Mouse (Mus musculus) frontal cortex, postnatal 10 days (tissue): ENCODE measurements around the gene Cemip.
A peak's percentile ranks its signal among the peaks of the same experiment; 100 is the strongest.
"Not testable (repeated sequence)": the region's sequence is repeated elsewhere in the genome, so short reads cannot be mapped to it uniquely, and the experiment has no call there.

Experiments
- DNase-seq, 2 experiments: peaks; one replicate each; pipeline ENCODE4 v3.0.0; 2022; ENCODE audit warnings: low spot score in 2 of 2, mixed read lengths in 1 of 2

The Cemip gene

GRCm38 (mm10) chr7:84086039-84086829 lies at the start of gene Cemip:
Gene Cemip (minus strand): TSS chr7:84086502.
- peak; percentile 70 to 87 for DNase-seq

DNA sequence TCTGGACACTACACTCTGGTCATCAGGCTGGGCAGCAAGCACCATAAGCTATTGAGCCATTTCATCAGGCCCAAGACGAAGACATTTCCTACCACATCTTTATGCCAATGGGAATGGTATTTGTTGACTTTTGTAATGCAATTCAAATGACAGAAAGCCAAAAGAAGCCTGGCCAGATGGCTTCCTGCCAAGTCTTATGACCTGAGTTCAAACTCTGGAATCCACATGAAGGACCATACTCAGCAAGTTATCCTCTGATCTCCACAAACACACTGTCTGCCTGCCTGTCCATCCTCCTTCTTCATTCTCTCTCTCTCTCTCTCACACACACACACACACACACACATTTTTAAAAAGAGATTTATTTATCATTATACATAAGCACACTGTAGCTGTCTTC lies 46.4 kb upstream of the Cemip start:
- no peak for DNase-seq

- DNase-seq = no peak
These were observed 45.4 kb upstream of the Cemip start for GRCm38 (mm10) chr7:84131736-84132135.

DNA sequence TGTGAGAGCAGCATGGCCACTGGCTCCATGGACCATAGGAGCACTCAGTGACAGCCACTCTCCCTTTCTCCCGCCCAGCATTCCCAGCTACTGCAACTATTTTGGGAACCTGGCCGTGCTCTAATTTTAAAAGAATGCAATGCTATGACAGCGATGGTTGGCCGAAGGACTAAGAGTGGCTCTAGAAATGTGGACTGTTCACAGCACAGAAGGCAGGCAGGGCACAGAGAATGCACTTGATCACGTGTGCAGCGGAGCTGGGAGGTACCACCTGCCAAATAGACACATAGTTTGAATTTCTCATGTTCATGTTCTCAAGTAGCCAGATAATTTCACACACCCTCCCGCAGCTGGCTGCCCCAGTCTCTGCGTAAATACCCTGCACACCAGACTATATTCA lies 42.4 kb upstream of the Cemip start:
- DNase-seq = no peak

GRCm38 (mm10) chr7:84125730-84126129 lies 39.4 kb upstream of the Cemip start:
- DNase-seq = no peak

DNA sequence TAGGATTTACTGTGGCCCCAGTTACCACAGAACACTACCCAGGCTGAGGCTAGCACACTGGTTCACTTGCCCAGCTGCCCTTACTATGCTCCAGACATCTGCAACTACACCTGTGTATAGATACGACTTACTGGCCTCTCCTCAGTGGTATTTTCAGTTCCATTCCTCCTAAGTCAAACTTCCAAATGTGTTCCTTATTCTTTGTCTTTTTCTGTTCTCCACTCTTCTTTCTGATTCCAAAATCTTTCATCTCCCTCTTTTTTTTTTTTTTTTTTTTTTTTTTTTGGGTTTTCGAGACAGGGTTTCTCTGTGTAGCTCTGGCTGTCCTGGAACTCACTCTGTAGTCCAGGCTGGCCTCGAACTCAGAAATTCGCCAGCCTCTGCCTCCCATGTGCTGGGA lies 37.3 kb upstream of the Cemip start:
- not testable (repeated sequence) for DNase-seq

GRCm38 (mm10) chr7:84121778-84122177 lies 35.5 kb upstream of the Cemip start:
- DNase-seq = no peak

DNA sequence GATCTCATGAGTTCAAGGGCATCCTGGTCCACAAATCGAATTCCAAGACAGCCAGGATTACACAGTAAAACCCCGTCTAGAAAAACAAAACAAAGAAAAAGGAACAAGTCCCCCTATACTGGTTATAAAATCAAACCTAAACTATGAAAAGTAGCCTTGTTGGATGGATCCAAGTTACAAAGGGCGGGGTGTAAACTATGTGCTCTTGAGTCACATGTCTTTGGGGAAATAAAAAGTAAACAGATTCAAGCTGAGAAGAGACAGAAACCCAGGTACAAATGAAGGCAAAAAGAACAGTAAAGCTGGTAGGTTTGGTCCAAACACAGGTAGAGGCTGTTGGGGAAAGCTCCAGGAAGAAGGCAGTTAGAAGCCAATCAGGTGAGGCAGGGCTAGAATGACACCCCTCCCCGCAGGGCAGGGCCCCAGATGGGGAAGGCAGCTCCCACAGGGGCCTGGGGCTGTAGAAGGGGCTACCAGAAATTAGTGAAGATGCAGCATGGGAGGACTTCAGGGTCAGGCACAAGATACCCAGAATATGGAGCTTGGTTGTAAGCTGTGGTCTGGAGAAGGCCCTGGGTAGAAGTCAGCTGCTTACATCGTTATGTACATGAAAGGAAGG lies 33.9 kb upstream of the Cemip start:
- no peak for DNase-seq

GRCm38 (mm10) chr7:84119216-84120105 lies 33.2 kb upstream of the Cemip start:
- DNase-seq = no peak

DNA sequence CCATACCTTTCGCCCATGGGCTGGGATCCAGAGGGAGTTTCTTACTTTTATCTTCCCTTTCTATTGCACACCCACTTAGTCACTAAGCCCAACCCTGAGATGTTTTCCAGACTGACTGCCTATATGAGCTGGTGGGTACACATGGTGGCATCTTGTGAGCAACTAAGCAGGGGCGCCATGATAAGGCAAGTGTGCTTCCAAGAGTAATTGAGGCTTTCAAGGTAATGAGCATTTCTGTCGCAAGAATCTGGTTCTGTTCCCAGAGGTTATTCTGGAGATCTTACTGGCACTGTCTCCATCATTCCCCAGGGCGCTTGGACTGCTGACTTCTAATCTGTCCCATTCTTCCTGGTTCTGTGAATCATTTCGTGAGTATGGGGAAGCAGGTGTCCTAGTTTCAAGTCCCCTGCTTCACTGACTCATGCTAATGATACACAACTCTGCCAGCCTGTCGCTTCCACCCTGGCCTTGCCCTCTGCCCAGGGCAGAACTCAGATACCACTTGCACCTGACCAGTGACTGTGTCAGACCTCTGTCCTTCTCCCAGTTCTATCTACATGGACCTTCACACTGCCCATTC lies 31.3 kb upstream of the Cemip start:
- no peak for DNase-seq

DNA sequence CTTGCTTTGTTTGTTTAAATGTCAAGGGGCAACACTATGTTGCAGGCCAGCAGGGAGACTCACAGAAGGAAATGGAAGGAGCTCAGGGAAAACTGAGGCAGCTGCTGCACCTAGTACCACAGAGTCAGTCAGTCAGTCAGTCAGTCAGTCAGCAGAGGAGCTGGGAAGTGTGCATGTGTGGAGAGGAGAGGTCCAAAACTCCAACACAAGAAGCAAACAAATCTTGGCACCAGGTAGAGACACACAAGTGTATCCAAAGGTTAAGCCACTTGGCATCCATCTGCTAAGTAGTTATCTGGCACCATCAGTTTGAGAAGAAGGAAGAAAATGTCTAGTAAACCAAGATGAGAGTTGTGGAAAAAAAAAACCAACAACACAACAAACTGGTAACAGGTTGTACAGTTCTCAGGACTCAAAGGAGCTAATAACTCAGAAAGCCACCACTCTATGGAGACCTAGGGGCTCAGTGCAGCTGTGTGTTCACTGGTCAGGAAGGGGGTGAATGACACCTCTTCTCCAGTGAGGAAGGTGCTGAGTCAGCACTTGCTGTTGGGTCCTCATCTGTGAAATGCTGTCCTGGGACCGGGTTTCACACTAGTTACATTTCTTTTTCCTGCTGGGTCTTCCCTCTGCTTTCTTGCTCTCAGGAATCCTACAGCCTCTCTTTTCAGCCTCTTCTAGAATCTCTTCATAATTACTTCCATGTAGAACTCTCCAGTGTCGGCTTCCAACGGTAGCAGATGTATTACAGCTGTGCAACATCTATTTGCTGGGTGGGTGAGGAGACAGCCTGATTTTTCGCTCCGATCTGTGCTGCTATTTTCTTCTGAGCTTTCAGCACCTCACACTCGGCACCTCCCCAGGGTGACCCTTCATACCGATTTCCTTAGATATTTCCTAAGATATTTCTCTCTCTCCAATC lies 30.6 kb upstream of the Cemip start:
- no peak for DNase-seq

DNA sequence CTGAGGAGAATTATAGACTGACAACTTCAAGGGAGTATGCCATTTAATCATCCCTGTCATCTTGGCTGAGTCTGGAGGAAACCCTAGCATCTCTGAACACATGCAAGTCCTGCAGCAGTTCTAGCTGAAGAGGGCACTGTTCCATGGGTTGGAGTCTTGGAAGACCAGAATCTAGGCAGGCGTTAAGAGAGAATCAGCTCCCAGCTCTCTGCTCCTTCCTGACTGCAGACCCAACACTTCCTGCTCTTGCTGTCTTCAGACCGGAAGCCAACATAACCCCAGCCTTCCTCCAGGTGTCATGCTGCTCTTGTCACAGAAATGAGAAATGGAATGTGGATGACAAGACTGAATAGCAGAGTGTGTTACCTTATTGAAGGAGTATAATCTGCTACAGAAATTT lies 29.1 kb upstream of the Cemip start:
- DNase-seq = no peak

DNA sequence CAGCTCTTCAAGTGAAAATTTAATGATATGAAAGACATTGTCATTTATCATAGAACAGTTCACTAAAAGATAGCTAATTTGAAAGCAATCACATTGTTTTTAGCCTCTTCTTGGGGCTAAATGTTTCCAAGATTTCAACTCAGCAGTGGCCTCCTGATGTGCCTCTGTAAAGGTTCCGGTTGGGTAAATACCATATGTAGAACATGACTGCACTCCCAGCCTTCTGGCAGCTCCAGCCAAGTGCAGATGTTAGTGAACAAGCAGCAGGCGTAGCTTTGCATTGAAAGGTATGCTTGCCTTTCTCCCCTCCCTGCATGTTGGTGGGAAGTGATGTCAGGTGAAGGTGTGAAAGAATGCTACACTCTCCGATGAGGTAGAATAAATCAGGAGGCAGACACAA lies 28.5 kb upstream of the Cemip start:
- DNase-seq = no peak

DNA sequence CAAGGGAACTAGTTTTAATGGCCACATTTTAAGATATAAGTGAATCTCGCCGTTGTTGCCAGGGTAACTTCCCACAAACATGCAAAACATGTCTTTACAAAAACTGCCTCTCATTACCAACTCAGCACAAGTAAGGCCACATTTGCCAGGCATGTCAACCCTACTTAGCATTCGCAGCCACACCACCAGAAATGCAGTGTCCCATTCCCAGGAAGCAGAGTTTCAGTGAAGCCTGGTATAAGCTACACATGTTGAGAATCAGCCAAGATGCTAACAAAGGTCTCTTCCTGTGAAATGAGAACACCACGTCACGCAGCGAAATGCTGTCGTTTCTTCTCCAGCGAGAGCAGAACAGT lies 26.7 kb upstream of the Cemip start:
- DNase-seq = no peak

DNA sequence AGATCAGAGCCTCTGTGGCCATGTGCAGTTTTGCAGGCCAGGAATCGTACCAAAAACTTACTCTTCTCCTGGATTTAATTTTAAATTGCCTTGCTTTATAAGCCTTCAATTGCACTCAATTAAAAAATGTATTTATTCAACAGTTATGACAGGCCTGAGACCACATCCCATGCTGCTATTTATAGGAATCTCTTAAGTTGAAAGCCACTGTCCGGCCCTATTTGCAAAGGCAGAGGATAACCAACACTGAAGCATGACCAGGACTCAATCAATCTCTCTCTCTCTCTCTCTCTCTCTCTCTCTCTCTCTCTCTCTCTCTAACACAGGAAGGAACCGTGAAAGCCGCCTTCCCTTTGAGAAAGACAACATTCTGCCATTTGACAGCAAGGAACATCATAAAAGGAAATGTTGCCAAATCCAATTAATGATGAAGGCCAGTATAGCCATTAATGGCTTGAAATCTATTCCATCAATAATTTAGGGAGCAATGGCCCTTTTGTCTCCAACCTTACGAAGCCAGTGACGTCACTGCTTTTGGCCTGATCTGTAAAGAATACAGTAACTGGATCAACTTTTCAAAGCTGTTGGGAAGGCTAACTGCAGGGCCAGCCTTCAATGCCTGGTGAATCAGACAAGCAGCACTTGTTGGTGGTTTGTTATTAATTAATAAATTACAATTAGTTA lies 26.2 kb upstream of the Cemip start:
- no peak for DNase-seq

DNA sequence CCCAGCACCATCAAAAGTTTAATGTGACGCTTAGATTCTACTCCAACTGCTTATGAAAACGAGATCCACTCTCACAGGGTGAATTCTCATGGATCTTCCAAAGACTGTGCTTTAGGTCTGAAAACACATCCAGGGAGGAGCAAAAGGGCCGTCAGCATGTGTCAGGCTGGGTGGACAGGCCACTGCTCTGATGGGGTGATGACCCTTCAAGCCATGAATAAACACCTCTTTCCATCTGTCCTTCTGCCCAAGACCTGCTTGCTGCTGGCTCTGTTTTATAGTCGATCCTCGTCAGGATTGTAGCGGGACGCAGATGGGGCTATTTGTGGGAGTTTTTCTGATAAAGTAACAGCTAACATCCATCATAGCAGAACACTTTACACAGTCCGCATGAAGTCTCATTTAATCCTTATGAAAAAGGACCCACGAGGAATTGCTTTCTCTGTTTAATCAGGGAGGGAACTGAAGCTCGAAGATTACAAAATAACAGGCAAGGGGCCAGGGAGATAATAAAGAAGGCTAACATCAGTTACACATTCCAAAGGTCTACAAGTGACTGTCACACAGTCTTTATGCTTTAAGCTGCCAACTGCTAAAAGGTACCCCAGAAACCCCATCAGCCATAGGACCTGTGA lies 25.5 kb upstream of the Cemip start:
- no peak for DNase-seq

DNA sequence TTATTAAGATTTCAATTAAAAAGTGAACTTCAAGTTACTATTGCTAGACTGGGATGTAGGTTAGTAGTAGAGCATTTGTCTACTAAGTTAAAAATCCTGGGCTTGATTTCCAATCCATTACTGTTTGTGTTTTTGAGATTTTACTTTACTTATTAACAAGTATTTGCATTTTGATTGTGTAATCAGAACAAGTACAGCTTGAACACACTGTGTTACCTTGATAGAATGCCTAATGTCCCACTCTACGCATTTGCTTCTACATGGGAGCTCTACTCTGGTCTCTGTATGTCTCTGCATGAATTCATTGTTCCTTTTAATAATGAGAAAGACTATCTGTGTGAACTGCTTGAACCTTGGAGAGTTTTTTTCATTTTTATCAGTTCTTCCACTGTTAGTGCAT lies 20.6 kb upstream of the Cemip start:
- no peak for DNase-seq

GRCm38 (mm10) chr7:84102589-84102988 lies 16.3 kb upstream of the Cemip start:
- DNase-seq = no peak

DNA sequence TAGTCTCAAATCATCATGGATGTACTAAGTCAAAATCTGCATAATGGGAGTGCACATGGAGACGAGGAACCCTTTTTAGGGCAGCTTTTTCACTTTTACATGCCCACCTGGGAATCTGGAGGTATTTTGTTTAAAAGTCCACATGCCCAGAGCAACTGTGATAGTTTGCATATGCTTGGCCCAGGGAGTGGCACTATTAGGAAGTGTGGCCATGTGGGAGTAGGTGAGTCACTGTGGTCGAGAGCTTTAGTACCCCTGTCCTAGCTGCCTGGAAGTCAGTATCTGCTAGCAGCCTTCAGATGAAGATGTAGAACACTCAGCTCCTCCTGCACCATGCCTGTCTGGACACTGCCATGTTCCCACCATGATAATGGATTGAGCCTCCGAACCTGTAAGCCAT lies 14.4 kb upstream of the Cemip start:
- DNase-seq = no peak

GRCm38 (mm10) chr7:84098098-84098497 lies 11.8 kb upstream of the Cemip start:
- DNase-seq = no peak
